Mouse (Mus musculus): ENCODE results near the gene Lama5.
A peak's percentile ranks its signal among the peaks of the same experiment; 100 is the strongest.

The Lama5 gene

GRCm38 (mm10) chr2:180254436-180255209 is 29.0 kb upstream of the Lama5 start:
- DNase-seq (ENCODE audit: low read depth, low spot score): no peak

DNA sequence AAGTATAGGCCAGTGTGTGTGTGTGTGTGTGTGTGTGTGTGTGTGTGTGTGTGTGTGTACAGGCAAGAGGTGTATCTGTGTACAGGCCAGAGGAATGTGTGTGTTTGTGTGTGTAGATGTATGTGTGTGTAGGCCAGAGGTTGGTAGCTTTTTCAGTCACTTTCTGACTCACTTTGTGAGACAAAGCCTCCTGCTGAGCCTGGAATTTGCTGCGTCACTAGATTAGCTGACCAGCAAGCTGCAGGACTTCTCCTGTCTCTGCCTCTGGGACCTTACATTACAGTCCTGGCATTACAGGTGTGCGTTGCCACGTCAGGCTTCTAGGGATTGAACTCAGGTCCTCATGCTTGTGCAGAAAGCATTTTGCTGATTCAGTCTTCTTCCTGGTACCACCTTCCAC is 26.2 kb upstream of the Lama5 start:
- peak; percentile 77 for DNase-seq (ENCODE audit: low read depth, low spot score)

DNA sequence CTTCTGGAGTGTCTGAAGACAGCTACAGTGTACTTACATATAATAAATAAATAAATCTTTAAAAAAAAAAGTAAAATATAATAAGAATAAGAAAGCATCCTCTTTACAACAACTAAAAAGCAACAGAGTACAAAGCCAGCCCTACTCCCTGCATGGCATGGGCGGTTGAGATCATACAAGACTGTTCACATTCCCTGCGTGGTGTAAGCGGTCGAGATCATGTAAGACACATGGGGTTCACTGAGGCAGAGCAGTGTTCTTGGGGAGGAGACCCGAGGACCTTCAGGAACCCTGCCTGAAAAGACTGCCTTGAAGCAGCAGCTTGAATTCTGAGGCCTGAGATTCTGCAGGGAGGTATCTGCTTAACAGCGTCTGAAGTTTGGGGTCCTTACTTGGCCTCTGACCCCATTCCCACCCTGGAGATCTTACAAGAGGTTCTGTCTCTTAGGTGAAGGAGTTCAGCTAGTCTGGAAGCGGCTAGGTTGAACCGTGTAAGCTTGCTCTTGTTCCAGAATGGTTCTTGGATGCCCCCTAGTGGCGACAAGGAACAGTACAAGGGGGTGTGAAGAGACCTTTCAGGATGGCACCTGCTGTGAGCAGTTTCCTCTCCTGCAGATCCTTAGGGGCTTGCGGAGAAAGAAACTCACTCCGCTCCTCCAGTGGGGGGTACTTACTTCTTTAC is 25.4 kb upstream of the Lama5 start:
- DNase-seq (ENCODE audit: low read depth, low spot score): peak; percentile 94

DNA sequence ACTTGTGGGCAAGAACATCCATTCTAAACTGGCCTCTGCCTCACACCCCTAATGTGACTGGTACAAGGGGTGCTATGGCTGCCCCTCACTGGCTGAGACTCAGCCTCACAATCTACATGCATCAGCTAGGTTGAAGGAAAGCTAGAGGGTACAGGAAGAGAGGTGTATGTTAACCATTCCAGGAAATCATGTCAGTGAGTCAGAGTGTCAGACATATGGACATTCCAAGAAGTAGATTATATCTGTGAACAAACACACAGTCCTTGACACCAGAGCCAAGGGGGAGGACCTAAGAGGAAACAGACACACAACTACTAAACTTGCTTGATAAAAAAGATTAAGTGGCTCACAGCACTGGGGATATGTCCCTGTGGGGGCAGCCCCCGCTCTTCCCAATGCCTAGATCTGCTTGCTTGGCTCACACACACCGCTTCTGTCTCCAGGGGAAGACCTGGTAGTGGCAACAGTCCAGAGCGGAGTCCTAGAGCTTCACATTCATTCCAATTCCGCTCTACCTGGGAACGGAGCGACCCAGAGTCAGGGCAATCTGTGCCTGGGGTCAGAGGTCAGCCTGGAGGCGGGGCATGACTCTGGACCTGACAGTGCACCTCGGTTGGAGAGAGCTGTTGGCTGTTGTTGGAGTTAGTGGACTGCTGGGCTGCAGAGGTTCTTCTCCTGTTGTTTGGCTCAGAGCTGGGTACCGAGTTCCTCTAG is 23.4 kb upstream of the Lama5 start:
- DNase-seq (ENCODE audit: low read depth, low spot score): no peak

DNA sequence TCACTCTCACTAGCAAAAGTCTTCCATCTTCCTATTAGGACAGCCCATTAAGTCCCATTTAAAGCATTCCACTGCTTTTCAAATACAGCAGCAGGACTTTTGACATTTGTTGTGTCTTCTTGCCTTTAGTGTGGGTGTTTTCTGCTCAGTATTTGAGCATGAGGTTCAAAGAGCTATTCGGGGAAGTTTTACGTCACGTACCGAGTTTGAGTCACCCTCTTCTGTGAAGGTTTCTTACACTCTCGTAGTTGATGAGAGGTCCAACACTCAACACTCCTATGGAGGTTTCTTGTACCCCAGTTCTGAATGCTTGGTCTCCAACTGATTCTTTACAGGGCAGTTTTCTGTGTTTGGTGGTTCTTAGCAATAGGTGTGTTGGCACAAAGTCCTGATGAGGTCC is 22.3 kb upstream of the Lama5 start:
- no peak for DNase-seq (ENCODE audit: low read depth, low spot score)

- no peak for DNase-seq (ENCODE audit: low read depth, low spot score)
Measured at GRCm38 (mm10) chr2:180243108-180243507, 17.4 kb upstream of the Lama5 start.

DNA sequence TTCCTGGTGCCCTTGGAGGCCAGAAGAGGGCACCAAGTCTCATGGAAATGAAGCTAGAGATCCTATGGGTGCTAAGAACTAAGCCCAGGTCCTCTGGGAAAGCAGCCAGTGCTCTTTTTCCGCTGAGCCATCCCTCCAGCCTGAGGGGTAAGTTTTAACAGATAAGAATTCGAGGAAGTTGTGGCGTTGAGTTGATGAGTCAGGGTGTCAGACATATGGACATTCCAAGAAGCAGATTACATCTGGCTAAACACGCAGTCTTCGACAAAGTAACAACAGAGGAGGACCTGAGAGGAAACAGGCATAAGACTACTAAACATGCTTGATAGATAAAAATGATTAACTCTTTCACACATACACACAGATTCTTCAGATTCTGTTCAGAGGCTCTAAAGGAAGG is 12.9 kb upstream of the Lama5 start:
- DNase-seq (ENCODE audit: low read depth, low spot score): no peak

DNA sequence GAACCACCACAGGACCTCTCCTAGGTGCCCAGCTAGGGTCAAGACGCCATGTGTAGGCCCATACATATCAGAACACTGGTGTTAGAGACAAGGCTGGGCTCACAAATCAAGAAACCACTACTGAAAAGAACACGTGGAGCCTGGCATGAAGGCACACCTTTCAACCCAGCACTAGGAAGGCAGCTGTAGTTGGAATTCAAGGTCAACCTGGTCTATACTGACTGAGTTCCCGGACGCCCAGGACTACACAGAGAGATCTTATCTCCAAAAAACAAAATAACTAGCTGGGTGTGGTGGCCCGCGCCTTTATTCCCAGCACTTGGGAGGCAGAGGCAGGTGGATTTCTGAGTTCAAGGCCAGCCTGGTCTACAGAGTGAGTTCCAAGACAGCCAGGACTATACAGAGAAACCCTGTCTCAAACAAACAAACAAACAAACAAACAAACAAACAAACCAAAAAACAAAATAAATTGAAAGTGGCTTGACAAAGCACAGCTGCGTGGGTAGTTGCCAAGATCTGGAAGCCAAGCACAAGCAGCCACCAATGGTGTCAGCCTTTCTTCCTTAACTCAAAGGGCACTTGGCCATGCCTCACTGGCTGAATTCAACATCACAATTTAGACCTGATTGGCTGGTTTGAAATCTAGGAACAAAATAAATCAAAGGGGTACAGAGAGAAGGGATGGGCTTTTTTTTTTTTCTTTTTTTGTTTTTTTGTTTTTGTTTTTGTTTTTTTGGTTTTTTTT is 12.1 kb upstream of the Lama5 start:
- peak; percentile 87 for DNase-seq (ENCODE audit: low read depth, low spot score)

DNA sequence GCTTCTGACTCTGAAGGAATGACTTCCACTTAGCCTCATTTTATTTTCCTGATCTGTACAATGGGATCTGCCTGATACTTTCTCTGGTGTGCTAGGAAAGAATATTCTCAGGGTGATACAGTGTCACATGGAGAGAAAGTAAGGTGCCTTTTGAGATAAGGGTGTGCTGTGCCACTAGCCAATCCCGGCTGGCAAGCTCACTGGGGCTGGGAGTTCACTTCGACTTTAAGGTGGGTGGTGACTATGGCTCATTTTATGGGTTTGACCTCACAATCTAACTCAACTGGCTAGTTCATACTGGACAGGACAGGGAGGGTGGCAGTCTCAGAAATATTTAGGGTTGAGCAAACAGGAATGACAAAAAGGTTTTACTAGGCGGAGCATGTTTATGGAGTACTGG is 11.3 kb upstream of the Lama5 start:
- DNase-seq (ENCODE audit: low read depth, low spot score): no peak

DNA sequence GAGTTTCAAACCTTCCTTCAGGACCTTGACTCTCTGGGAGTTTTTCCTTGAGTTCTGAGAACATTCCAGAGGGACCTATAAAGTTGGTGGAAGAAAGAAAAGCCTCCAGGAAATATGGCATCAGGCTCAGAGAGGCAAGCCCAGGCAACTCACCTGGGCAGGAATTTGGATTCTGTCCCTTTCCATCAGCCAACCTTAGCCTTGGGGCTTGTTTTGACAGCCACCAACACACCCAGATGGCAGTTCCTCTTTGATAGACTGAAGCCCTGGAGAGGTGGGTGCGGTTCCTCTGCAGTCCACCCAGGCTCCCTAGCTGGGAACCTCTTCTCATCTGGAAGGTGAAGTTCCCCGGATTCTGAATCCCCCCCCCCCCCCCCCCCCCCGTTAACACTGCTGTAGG is 10.8 kb upstream of the Lama5 start:
- DNase-seq (ENCODE audit: low read depth, low spot score): peak; percentile 67

GRCm38 (mm10) chr2:180235788-180236187 is 10.1 kb upstream of the Lama5 start:
- DNase-seq (ENCODE audit: low read depth, low spot score): no peak

DNA sequence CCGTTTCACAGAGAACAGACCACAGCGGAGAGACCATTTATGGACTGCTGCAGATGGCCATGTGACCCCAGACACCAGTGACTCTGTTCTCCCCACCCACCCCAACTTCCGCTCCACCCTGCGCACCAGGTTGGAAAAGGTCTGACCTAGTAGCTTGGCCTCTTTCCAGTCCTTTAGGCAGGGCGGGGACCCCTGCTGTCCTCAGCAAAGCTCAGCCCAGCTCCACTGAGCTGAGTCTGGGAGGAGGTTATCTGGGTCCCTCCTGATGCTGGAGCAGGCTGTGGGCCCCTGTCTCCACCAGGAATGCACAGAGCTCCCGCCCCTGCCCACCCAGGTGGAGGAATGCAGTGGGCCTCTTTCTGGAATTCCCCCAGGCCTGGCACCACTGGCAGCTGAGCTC is 9.3 kb upstream of the Lama5 start:
- DNase-seq (ENCODE audit: low read depth, low spot score): peak; percentile 80

GRCm38 (mm10) chr2:180234353-180234752 is 8.7 kb upstream of the Lama5 start:
- no peak for DNase-seq (ENCODE audit: low read depth, low spot score)

- no peak for DNase-seq (ENCODE audit: low read depth, low spot score)
Measured at GRCm38 (mm10) chr2:180233101-180233904, 7.6 kb upstream of the Lama5 start.

DNA sequence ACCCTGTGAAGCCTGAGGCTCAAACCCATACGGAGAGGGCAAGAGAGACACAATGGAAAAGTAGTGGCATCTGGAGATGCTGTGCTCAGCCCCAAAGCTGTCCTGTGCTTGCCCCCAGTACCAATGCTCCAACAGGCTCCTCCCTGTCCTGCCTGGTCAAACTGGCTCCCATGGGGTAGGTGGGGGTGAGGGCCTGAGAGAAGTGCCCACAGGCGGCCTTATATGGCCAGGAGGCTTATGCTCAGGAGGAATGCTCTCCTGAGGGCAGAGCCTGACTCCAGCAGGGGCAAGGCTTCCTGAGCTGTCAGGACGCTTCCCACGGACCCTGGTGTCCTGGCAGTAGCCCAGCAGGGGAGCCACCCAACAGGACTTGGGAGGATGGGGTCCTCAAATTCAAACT is 4.8 kb upstream of the Lama5 start:
- no peak for DNase-seq (ENCODE audit: low read depth, low spot score)

GRCm38 (mm10) chr2:180229129-180229528 is 3.5 kb upstream of the Lama5 start:
- no peak for DNase-seq (ENCODE audit: low read depth, low spot score)

GRCm38 (mm10) chr2:180228592-180228991 is 2.9 kb upstream of the Lama5 start:
- no peak for DNase-seq (ENCODE audit: low read depth, low spot score)

DNA sequence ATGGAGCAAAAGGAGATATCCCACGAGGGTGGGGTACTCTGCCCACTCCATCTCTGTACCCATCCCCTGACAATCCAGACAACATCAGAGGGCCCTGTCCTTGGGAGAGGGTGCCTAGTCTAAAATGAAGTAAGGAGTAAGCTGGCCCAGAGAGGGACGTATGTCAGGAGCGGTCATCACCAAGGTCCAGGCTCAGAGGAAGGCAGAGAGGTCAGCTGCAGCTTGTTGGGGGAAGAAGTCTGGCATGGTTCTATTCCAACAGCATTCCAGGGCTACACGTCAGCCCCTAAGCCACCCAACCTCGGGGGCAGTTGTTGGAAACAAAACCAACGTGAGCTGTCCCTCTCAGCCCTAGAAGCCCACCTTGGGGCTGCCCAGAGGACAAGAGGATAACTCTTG is 2.4 kb upstream of the Lama5 start:
- no peak for DNase-seq (ENCODE audit: low read depth, low spot score)

DNA sequence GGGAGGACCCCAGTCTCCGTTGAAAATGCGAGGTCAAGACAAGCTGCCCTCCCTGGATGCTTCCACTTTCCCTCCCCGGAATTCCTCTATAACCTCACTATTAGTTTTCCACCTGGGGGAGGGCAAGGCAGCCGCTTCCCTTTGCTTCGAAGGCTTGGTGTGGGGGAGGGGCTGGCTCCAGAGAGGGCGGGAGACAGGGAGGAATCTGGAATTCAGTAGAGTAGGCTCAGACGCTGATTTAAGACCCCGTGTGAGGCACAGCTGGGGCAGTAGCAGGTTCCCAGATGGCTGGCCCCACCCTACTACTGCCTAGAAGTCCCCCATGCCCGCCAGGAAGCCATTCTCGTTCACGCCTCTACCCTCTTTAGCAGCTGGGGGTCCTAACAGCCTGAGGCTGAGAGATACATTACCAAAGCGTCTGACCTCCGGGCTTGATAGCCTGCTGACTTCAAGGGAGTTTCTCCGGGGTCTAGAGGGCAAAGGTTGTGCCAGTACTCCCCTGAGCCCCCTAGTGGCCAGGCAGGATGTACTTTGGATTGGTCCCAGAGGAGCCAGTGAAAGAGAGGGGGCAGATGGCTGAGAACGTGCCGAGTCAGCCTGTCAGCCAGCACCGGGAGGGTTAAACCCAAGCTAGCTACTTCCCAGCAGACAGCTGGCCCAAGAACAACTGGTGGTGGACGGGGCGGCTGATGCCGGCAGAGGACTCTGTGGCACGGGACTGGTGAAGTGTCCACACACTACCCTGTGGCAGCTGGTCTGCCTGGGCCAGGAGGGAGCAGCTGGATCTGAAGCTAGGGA is 1.8 kb upstream of the Lama5 start:
- peak; percentile 99 for DNase-seq (ENCODE audit: low read depth, low spot score)

DNA sequence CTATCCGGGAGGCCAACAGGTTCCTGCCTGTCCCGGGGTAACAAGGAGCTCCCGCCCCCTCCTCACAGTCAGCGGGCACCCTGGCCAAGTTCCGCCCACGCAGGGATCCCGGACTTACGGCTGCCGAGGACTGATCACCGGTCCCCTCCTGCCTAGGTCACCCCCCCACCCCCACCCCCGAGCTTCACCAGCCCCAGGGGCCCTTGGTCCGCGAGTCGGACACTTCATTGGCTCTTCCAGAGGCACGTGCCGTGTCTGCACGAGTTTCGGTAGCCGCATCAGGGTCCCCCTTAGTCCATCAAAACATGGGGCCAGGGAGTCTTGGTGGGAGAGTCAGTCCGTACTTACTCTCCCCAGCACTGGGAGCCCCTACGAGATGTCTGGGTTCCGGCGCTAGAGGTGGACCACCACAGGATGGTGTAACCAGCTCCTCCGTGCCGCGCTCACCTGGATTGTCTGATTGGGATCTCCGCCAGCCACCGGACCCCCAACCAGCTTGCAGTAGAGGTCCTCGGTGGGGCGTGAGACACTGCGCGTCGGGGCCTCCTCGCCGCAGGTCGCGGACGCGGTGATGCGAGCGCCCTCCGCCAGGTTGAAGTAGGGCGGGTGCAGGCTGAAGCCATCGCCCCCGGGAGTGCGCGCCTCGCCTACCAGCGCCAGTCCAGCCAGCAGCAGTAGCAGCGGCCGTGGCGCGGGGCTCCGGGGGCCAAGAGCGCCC is 456 bp downstream of the Lama5 start:
- DNase-seq (ENCODE audit: low read depth, low spot score): no peak

All from ES-CJ7 (cell line).